11 mouse cellular contexts compared by ENCODE assay signal in the genomic region with DNA sequence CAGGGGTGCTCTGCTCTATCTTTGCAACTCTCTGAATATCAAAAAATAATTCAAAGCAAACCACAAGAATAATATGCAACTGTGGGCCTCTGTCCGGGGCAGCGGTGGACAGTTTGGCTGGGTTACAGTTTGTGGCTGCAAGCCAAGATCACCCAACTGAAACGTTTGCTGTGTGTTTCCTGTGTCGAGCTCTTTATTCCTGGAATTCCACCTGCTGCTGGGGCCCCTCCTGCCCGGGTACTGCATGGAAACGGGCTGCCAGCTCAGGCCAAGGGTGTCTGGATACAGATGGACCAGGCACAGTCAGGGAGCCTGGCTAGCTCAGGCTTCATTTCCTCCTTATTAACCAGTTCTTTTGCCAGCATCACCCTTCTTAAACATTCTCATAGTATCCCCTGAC.
DNase-seq lines count a peak whose midpoint lies in the region; ATAC-seq lines count a peak whose summit lies in the region.
"Had no signal": no experiment of that assay in that cellular context is flagged by ENCODE, and none has a peak within 500 bp of the region (broad histone marks: within the 10 kb centered on the region; RNA-seq: fewer than 3 reads in every experiment).

No protein-coding gene starts in this region.

- H3K4me1 ChIP-seq in intestine, embryonic 16.5 days (ENCODE audit: control insufficient read depth, insufficient read depth, low read length) = no peaks in the 10 kb centered on the region
- H3K4me1 ChIP-seq: megakaryocyte, embryonic 14.5 days had no signal

- H3K27ac ChIP-seq in intestine, embryonic 16.5 days (ENCODE audit: low read length) = no peak overlapping the region
- H3K27ac ChIP-seq: heart, adult 2 months; layer of hippocampus, adult 2 months had no signal

- no peaks in the 10 kb centered on the region for H3K36me3 ChIP-seq in intestine, embryonic 16.5 days (ENCODE audit: control insufficient read depth, insufficient read depth, low read length)

- intact Hi-C loops in left cerebral cortex, postnatal 4 days (cut with DNase I) = no loop called here
- intact Hi-C loops in left cerebral cortex, postnatal 14 days (cut with DNase I) = no loop called here

- no peak overlapping the region for H3K4me3 ChIP-seq in intestine, embryonic 16.5 days (ENCODE audit: low read length)
- H3K4me3 ChIP-seq: heart, adult 2 months; layer of hippocampus, adult 2 months; megakaryocyte, embryonic 14.5 days had no signal

- no peaks in the 10 kb centered on the region for H3K27me3 ChIP-seq in intestine, embryonic 16.5 days (replicated peaks; ENCODE audit: control insufficient read depth, insufficient read depth, low read length)

- no peaks in the 10 kb centered on the region for H3K9me3 ChIP-seq in intestine, embryonic 16.5 days (ENCODE audit: control insufficient read depth, low read length)
- H3K9me3 ChIP-seq: megakaryocyte, embryonic 14.5 days had no signal

- no peak overlapping the region for H3K9ac ChIP-seq in intestine, embryonic 16.5 days (ENCODE audit: low read depth, low read length)

- no peak for ATAC-seq in intestine, embryonic 16.5 days

- WGBS in intestine, embryonic 16.5 days = 36% methylated on average over 6 of the region's 6 CpGs

- H3K4me2 ChIP-seq in intestine, embryonic 16.5 days (ENCODE audit: low read depth, low read length) = no peak overlapping the region

- DNase-seq in adrenal gland, postnatal 14 days = peak; percentile 37
- no peak for DNase-seq in adrenal gland, adult 8-10 months
- peak; percentile 25 for DNase-seq in left cerebral cortex, postnatal 4 days
- DNase-seq in left cerebral cortex, postnatal 14 days (ENCODE audit: low spot score in 2 of 2) = no peak
- peak; percentile 59 to 63 for DNase-seq in cerebellum, postnatal 36 days
- DNase-seq in kidney, postnatal 14 days = peak; percentile 85
- no peak for DNase-seq in layer of hippocampus, adult 18-20 months (ENCODE audit: low spot score in 2 of 2)

Comparison
In these comparisons a context has a peak if more than half of its experiments do, and no peak if none do; other contexts are left out.
1. DNase-seq: peak in adrenal gland, postnatal 14 days (single experiment), left cerebral cortex, postnatal 4 days (single experiment), cerebellum, postnatal 36 days (2 of 2) and kidney, postnatal 14 days (single experiment); none in adrenal gland, adult 8-10 months (single experiment), left cerebral cortex, postnatal 14 days (0 of 2) and layer of hippocampus, adult 18-20 months (0 of 2).